Mouse (Mus musculus) heart, postnatal 0 days (tissue): ENCODE results near the gene Gm6588. TPM values are rescaled to one million over a fixed set of nuclear protein-coding genes. Genes with fewer than 3 reads are reported as not detected.

Experiments used
- ATAC-seq: fragments of 200-750 bp; cut with Nextera tagmentation; 2 replicates; pipeline ENCODE4 v1.8.0; 2017; ENCODE audit warnings: low read depth, moderate number of reproducible peaks, moderate library complexity; ENCODE audit not compliant: insufficient read depth
- DNase-seq: peaks from one replicate; pipeline ENCODE4 v3.0.0-alpha.2; 2016; ENCODE audit warnings: low spot score
- H3K27ac ChIP-seq: fragments of 300-500 bp; sonication (generic); 2 replicates; pipeline ENCODE4 v1.5.1; 2014; ENCODE audit warnings: low read depth, mild to moderate bottlenecking
- H3K27me3 ChIP-seq: fragments of 300-500 bp; sonication (generic); 2 replicates; pipeline ENCODE4 v1.6.1; 2014; ENCODE audit warnings: low read length, mixed read lengths; ENCODE audit not compliant: control insufficient read depth, insufficient read depth
- H3K36me3 ChIP-seq: fragments of 300-500 bp; sonication (generic); replicated peaks from 2 replicates; pipeline ENCODE4 v1.6.1; 2014; ENCODE audit warnings: low read length, mixed read lengths; ENCODE audit not compliant: control insufficient read depth, insufficient read depth
- H3K4me1 ChIP-seq: fragments of 300-500 bp; sonication (generic); 2 replicates; pipeline ENCODE4 v1.6.1; 2014; ENCODE audit warnings: antibody characterized with exemption; ENCODE audit not compliant: control insufficient read depth, insufficient read depth
- H3K4me2 ChIP-seq: fragments of 300-500 bp; sonication (generic); 2 replicates; pipeline ENCODE4 v1.6.1; 2014; ENCODE audit warnings: low read depth, mild to moderate bottlenecking, low read length, moderate library complexity
- H3K4me3 ChIP-seq: fragments of 300-500 bp; sonication (generic); 2 replicates; pipeline ENCODE4 v1.5.1; 2014; ENCODE audit warnings: low read depth, low read length
- H3K9ac ChIP-seq: fragments of 300-500 bp; sonication (generic); replicated peaks from 2 replicates; pipeline ENCODE4 v1.6.1; 2014; ENCODE audit warnings: low read depth, low read length, mixed read lengths
- H3K9me3 ChIP-seq: fragments of 300-500 bp; sonication (generic); replicated peaks from 2 replicates; pipeline ENCODE4 v1.6.1; 2016; ENCODE audit warnings: low read length; ENCODE audit not compliant: control insufficient read depth
- CTCF ChIP-seq: IDR thresholded peaks from 2 replicates; pipeline ENCODE4 v1.5.1; 2016; ENCODE audit warnings: antibody characterized with exemption, control low read depth, low read depth
- EP300 ChIP-seq: IDR thresholded peaks from 2 replicates; pipeline ENCODE4 v1.6.1; 2016; ENCODE audit warnings: antibody characterized with exemption, low read depth
- WGBS: fragments of 180-500 bp; shearing (Covaris S2); extraction: QIAGEN DNeasy Blood & Tissue Kit; methylation state at CpG from one replicate; pipeline ENCODE4 v1.1.7; 2014; 5-methylcytosine and 5-hydroxymethylcytosine counted together
- polyA plus RNA-seq: library from polyadenylated mRNA; unstranded; fragments of >200 nt; fragmentation: Nextera tagmentation; extraction: Ambion mirVana; gene quantifications from 2 replicates; pipeline ENCODE4 v1.2.1, GENCODE M21; 2015
- total RNA-seq: library from RNA; depleted of rRNA; stranded (reverse); fragments of >200 nt; gene quantifications from 2 replicates; pipeline ENCODE4 v1.2.3, GENCODE M21; 2014; ENCODE audit warnings: low replicate concordance

Gm6588 gene
- total and polyA plus RNA-seq, 2 experiments from 2014 or later = not detected

- H3K9ac ChIP-seq = no peak overlapping the region
- H3K27me3 ChIP-seq = peaks cover 63% of the 10 kb centered on the region
- H3K4me3 ChIP-seq = no peak overlapping the region
- H3K27ac ChIP-seq = no peak overlapping the region
- H3K4me1 ChIP-seq = no peaks in the 10 kb centered on the region
- 75% methylated on average over 1 of the region's 1 CpGs for WGBS
- H3K9me3 ChIP-seq = no peaks in the 10 kb centered on the region
- ATAC-seq = no peak
- no peaks in the 10 kb centered on the region for H3K36me3 ChIP-seq
- no peak for DNase-seq
- no peak overlapping the region for H3K4me2 ChIP-seq
- TF ChIP-seq CTCF (no peak), EP300 (no peak)
Measured at GRCm38 (mm10) chr5:112487504-112487903, 38.3 kb downstream of the Gm6588 start.

- 62% methylated on average over 8 of the region's 8 CpGs for WGBS
- TF ChIP-seq CTCF (no peak), EP300 (no peak)
- DNase-seq = no peak
- Histone ChIP-seq H3K27me3 (peaks cover 57% of the 10 kb centered on the region), H3K36me3 (no peaks in the 10 kb centered on the region), H3K4me2 (no peak overlapping the region), H3K27ac (no peak overlapping the region), H3K9ac (no peak overlapping the region), H3K9me3 (no peaks in the 10 kb centered on the region), H3K4me1 (no peaks in the 10 kb centered on the region), H3K4me3 (no peak overlapping the region)
- ATAC-seq = no peak
Measured at GRCm38 (mm10) chr5:112488101-112488776, 39.0 kb downstream of the Gm6588 start.

DNA sequence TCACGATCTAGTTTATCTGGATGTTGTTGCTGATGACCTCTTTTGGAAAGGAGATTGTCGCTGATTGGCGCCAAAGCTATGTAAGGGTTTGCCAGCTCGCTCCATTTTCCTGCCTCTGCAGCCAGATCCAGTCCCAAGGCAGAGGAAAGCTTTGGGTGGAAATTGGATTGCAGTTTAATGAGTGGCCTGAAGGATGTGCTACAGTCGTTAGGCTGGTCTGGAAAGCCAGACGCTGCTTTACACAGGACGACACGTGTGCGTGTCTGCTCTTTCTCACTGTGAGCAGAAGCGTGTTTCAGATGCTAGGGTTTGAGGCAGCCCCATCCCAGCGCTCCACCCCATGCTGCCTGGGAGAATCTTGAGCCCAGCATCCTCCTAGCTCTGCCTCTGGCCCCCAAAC, 42.3 kb downstream of the Gm6588 start:
- H3K4me2 ChIP-seq = no peak overlapping the region
- no peak overlapping the region for H3K9ac ChIP-seq
- DNase-seq = peak; percentile 11
- no peak; the same call in 1 of the 2 replicates for ATAC-seq
- 57% methylated on average over 11 of the region's 11 CpGs for WGBS
- H3K4me3 ChIP-seq = no peak overlapping the region
- TF ChIP-seq CTCF (peak; percentile 43), EP300 (no peak)
- no peaks in the 10 kb centered on the region for H3K36me3 ChIP-seq
- no peaks in the 10 kb centered on the region for H3K9me3 ChIP-seq
- no peak overlapping the region for H3K27ac ChIP-seq
- H3K27me3 ChIP-seq = peaks cover 46% of the 10 kb centered on the region
- H3K4me1 ChIP-seq = no peaks in the 10 kb centered on the region

- 31% methylated on average over 11 of the region's 11 CpGs for WGBS
Measured at GRCm38 (mm10) chr5:112493492-112493891, 44.3 kb downstream of the Gm6588 start.

GRCm38 (mm10) chr5:112496753-112497369, 47.6 kb downstream of the Gm6588 start:
- Histone ChIP-seq H3K4me1 (peaks cover 6% of the 10 kb centered on the region), H3K27me3 (peaks cover 35% of the 10 kb centered on the region), H3K4me3 (no peak overlapping the region), H3K9ac (no peak overlapping the region), H3K36me3 (no peaks in the 10 kb centered on the region), H3K9me3 (no peaks in the 10 kb centered on the region), H3K27ac (no peak overlapping the region), H3K4me2 (no peak overlapping the region)
- DNase-seq = no peak
- WGBS = 43% methylated on average over 7 of the region's 7 CpGs
- no peak for ATAC-seq
- no peak for TF ChIP-seq CTCF
- no peak for TF ChIP-seq EP300

More at GRCm38 (mm10) chr5:112493492-112493891, 44.3 kb downstream of the Gm6588 start:
- TF ChIP-seq CTCF (no peak), EP300 (no peak)
- DNase-seq = peak; percentile 13
- Histone ChIP-seq H3K36me3 (no peaks in the 10 kb centered on the region), H3K4me3 (no peak overlapping the region), H3K27ac (no peak overlapping the region), H3K4me2 (no peak overlapping the region), H3K9ac (no peak overlapping the region), H3K9me3 (no peaks in the 10 kb centered on the region), H3K27me3 (peaks cover 40% of the 10 kb centered on the region), H3K4me1 (no peaks in the 10 kb centered on the region)
- ATAC-seq = peak; percentile 47
